Mouse (Mus musculus) frontal cortex, adult 2 months (tissue): ENCODE measurements around the gene Zcchc10. TPM values are rescaled to one million over a fixed set of nuclear protein-coding genes. Genes with fewer than 3 reads are reported as not detected.

ENCODE experiments used
- DNase-seq, 2 experiments: peaks; one replicate each; pipeline ENCODE4 v3.0.0; 2022; ENCODE audit warnings: low spot score in 1 of 2; ENCODE audit errors: extremely low spot score in 1 of 2
- polyA plus RNA-seq: library from polyadenylated mRNA; depleted of rRNA; stranded (reverse); fragments of >200 nt; gene quantifications from 2 replicates; pipeline ENCODE4 v1.2.3, GENCODE M21; 2012; rRNA removed

Gene Zcchc10
- polyA plus RNA-seq, 1 experiment, result 11.0 TPM

GRCm38 (mm10) chr11:53367032-53367431 is 42.6 kb downstream of the Zcchc10 start:
- no peak for DNase-seq

GRCm38 (mm10) chr11:53378918-53379317 is 54.4 kb downstream of the Zcchc10 start:
- DNase-seq, result no peak

Other genes starting within 250 kb of the Zcchc10 start
- 82.5 and 92.5 TPM in 2 replicates for gene Hspa4, start 24.2 kb upstream of the Zcchc10 start, polyA plus RNA-seq
- 42.9 and 48.5 TPM in 2 replicates for gene Aff4, start 26.2 kb downstream of the Zcchc10 start, polyA plus RNA-seq
- not detected in 2 replicates for gene Leap2, start 98.5 kb downstream of the Zcchc10 start, polyA plus RNA-seq
- 372 and 396 TPM in 2 replicates for gene Uqcrq, start 106.2 kb downstream of the Zcchc10 start, polyA plus RNA-seq
- gene Gdf9, start 106.3 kb downstream of the Zcchc10 start, polyA plus RNA-seq, result 1.8 and 1.9 TPM in 2 replicates
- gene Gm10447, start 132.4 kb downstream of the Zcchc10 start, polyA plus RNA-seq, result 0.08 and 0.10 TPM in 2 replicates
- gene Shroom1, start 132.5 kb downstream of the Zcchc10 start, polyA plus RNA-seq, result 7.4 and 8.1 TPM in 2 replicates
- gene Gm9837, start 145.8 kb downstream of the Zcchc10 start, polyA plus RNA-seq, result not detected in 2 replicates
- gene Gm9945, start 155.5 kb downstream of the Zcchc10 start, polyA plus RNA-seq, result 0.42 and 0.46 TPM in 2 replicates
- 42.7 and 43.3 TPM in 2 replicates for gene Sowaha, start 155.6 kb downstream of the Zcchc10 start, polyA plus RNA-seq
- 271 and 280 TPM in 2 replicates for gene Sept8, start 194.6 kb downstream of the Zcchc10 start, polyA plus RNA-seq
- 97.5 and 104 TPM in 2 replicates for gene Kif3a, start 242.7 kb downstream of the Zcchc10 start, polyA plus RNA-seq